Comparison of ENCODE assay signal across 8 mouse cellular contexts in genomic region chr3:146564268-146565064, GRCm38 (mm10). TPM values are rescaled to one million over a fixed set of nuclear protein-coding genes. Genes with fewer than 3 reads are reported as not detected.
DNase-seq lines count a peak whose midpoint lies in the region; ATAC-seq lines count a peak whose summit lies in the region.

No protein-coding gene starts in this region.

- 41% methylated on average over 14 of the region's 14 CpGs for WGBS in kidney, embryonic 16.5 days
- 45% methylated on average over 14 of the region's 14 CpGs for WGBS in limb, embryonic 10.5 days

- H3K9ac ChIP-seq in kidney, embryonic 16.5 days (replicated peaks; ENCODE audit: low read length), result no peak overlapping the region

- H3K27me3 ChIP-seq in kidney, embryonic 16.5 days (ENCODE audit: insufficient read depth, low read length), result no peaks in the 10 kb centered on the region
- no peaks in the 10 kb centered on the region for H3K27me3 ChIP-seq in limb, embryonic 10.5 days (ENCODE audit: low read depth, poor library complexity, severe bottlenecking)

- ATAC-seq in kidney, embryonic 16.5 days (ENCODE audit: low FRiP score, low TSS enrichment), result no peak
- ATAC-seq in monocyte, adult 5-6 weeks (replicated peaks; ENCODE audit: insufficient number of reproducible peaks, low FRiP score, low TSS enrichment, poor library complexity, severe bottlenecking), result 0 out of 2 replicates have a peak, but pooled peaks have one; percentile 55

- H3K4me3 ChIP-seq in kidney, embryonic 16.5 days (ENCODE audit: low read length), result no peak overlapping the region
- H3K4me3 ChIP-seq in limb, embryonic 10.5 days, result no peak overlapping the region

- no peaks in the 10 kb centered on the region for H3K4me1 ChIP-seq in kidney, embryonic 16.5 days (ENCODE audit: insufficient read depth, low read length)
- H3K4me1 ChIP-seq in limb, embryonic 10.5 days, result peaks cover 6% of the 10 kb centered on the region; the same call in 1 of the 2 replicates

- H3K4me2 ChIP-seq in kidney, embryonic 16.5 days (replicated peaks; ENCODE audit: low read depth, low read length), result no peak overlapping the region

- no peaks in the 10 kb centered on the region for H3K9me3 ChIP-seq in kidney, embryonic 16.5 days (ENCODE audit: low read length)
- H3K9me3 ChIP-seq in limb, embryonic 10.5 days (replicated peaks), result no peaks in the 10 kb centered on the region

- H3K36me3 ChIP-seq in kidney, embryonic 16.5 days (ENCODE audit: insufficient read depth, low read length), result no peaks in the 10 kb centered on the region
- H3K36me3 ChIP-seq in limb, embryonic 10.5 days, result no peaks in the 10 kb centered on the region

- peak; percentile 76 for DNase-seq in kidney, adult 18-20 months
- peak; percentile 90 to 93 for DNase-seq in cerebellum, postnatal 14 days
- DNase-seq in gastrocnemius, adult 18-20 months (ENCODE audit: low spot score), result peak; percentile 66
- peak; percentile 89 for DNase-seq in induced T-regulatory cell, adult 2 months (ENCODE audit: low read depth)
- peak; percentile 87 for DNase-seq in limb, embryonic 10.5 days (ENCODE audit: low spot score)
- DNase-seq in telencephalon, adult 2 months (ENCODE audit: low read depth, low spot score), result peak; percentile 70

- H3K27ac ChIP-seq in kidney, embryonic 16.5 days (ENCODE audit: low read length), result no peak overlapping the region
- no peak overlapping the region for H3K27ac ChIP-seq in limb, embryonic 10.5 days

RNA-seq across cellular contexts. Expression of gene Uox, which starts 5.8 kb away (rescaled TPM):
- 0.25 and 0.51 TPM in 2 replicates for polyA plus RNA-seq in kidney, embryonic 16.5 days (2015; fragmentation: Nextera tagmentation; extraction: Ambion mirVana)
- under 1 TPM in 1 of 2 experiments, not detected in 1; 0.45 TPM for total RNA-seq in gastrocnemius, adult 18-20 months (2021)
- not detected in 2 replicates for polyA plus RNA-seq in limb, embryonic 10.5 days (2016; fragmentation: Nextera tagmentation; extraction: Ambion mirVana)
- total RNA-seq in monocyte, adult 5-6 weeks (2017), result 0.64 TPM in 1 of 3 replicates, not detected in the others

RNA-seq across cellular contexts. Expression of gene Rpf1, which starts 43.2 kb away (rescaled TPM):
- 56.8 and 59.5 TPM in 2 replicates for polyA plus RNA-seq in kidney, embryonic 16.5 days (2015; fragmentation: Nextera tagmentation; extraction: Ambion mirVana)
- 10 to 100 TPM; 13.3 to 13.4 TPM for total RNA-seq in gastrocnemius, adult 18-20 months (2021)
- polyA plus RNA-seq in limb, embryonic 10.5 days (2016; fragmentation: Nextera tagmentation; extraction: Ambion mirVana), result 63.9 and 72.4 TPM in 2 replicates
- total RNA-seq in monocyte, adult 5-6 weeks (2017), result 86.9 to 101 TPM (median 94.6 TPM) in 3 replicates

RNA-seq across cellular contexts. Expression of gene Dnase2b, which starts 50.9 kb away (rescaled TPM):
- not detected in 2 replicates for polyA plus RNA-seq in kidney, embryonic 16.5 days (2015; fragmentation: Nextera tagmentation; extraction: Ambion mirVana)
- total RNA-seq in gastrocnemius, adult 18-20 months (2021), result not detected
- 0.05 TPM in 1 of 2 replicates, not detected in the other for polyA plus RNA-seq in limb, embryonic 10.5 days (2016; fragmentation: Nextera tagmentation; extraction: Ambion mirVana)
- 0.39 to 4.6 TPM (median 0.48 TPM) in 3 replicates for total RNA-seq in monocyte, adult 5-6 weeks (2017)
